ENCODE assay signal across 22 mouse cellular contexts in genomic region chr1:175855515-175855914, GRCm38 (mm10).
"Had no signal": no experiment of that assay in that cellular context is flagged by ENCODE, and none has a peak within 500 bp of the region (broad histone marks: within the 10 kb centered on the region; RNA-seq: fewer than 3 reads in every experiment).

No protein-coding gene starts in this region.

- H3K4me1 ChIP-seq: intestine, embryonic 15.5 days; limb, embryonic 12.5 days; limb, embryonic 15.5 days; liver, embryonic 12.5 days; liver, embryonic 15.5 days; midbrain, embryonic 10.5 days; neural tube, embryonic 15.5 days; stomach, embryonic 15.5 days had no signal

- H3K9ac ChIP-seq: intestine, embryonic 15.5 days; limb, embryonic 12.5 days; limb, embryonic 15.5 days; liver, embryonic 12.5 days; liver, embryonic 15.5 days; neural tube, embryonic 15.5 days; stomach, embryonic 15.5 days had no signal

- H3K27me3 ChIP-seq: intestine, embryonic 15.5 days; limb, embryonic 12.5 days; limb, embryonic 15.5 days; liver, embryonic 12.5 days; liver, embryonic 15.5 days; neural tube, embryonic 15.5 days; stomach, embryonic 15.5 days had no signal

- H3K4me3 ChIP-seq: intestine, embryonic 15.5 days; layer of hippocampus, adult 2 months; limb, embryonic 12.5 days; limb, embryonic 15.5 days; liver, embryonic 12.5 days; liver, embryonic 15.5 days; midbrain, embryonic 10.5 days; myocyte; neural tube, embryonic 15.5 days; stomach, embryonic 15.5 days had no signal

- H3K4me2 ChIP-seq: intestine, embryonic 15.5 days; limb, embryonic 12.5 days; limb, embryonic 15.5 days; liver, embryonic 12.5 days; liver, embryonic 15.5 days; neural tube, embryonic 15.5 days; stomach, embryonic 15.5 days had no signal

- DNase-seq: kidney, adult 11 months; kidney, adult 9 months; kidney, postnatal 25 days; layer of hippocampus, adult 9-11 months; lung, adult 2 months; lung, postnatal 14 days; lung, postnatal 4 days; retina, postnatal 1 day; right cerebral cortex, postnatal 25 days; spleen, adult 18-20 months; thymus, postnatal 25 days had no signal

- H3K36me3 ChIP-seq: intestine, embryonic 15.5 days; limb, embryonic 12.5 days; limb, embryonic 15.5 days; liver, embryonic 12.5 days; liver, embryonic 15.5 days; midbrain, embryonic 10.5 days; neural tube, embryonic 15.5 days; stomach, embryonic 15.5 days had no signal

- ATAC-seq: intestine, embryonic 15.5 days; liver, embryonic 12.5 days had no signal

- H3K9me3 ChIP-seq: intestine, embryonic 15.5 days; limb, embryonic 12.5 days; limb, embryonic 15.5 days; liver, embryonic 12.5 days; liver, embryonic 15.5 days; midbrain, embryonic 10.5 days; neural tube, embryonic 15.5 days; stomach, embryonic 15.5 days had no signal

- H3K27ac ChIP-seq: intestine, embryonic 15.5 days; kidney, postnatal 0 days; layer of hippocampus, adult 2 months; limb, embryonic 12.5 days; limb, embryonic 15.5 days; liver, embryonic 12.5 days; liver, embryonic 15.5 days; midbrain, embryonic 10.5 days; neural tube, embryonic 15.5 days; stomach, embryonic 15.5 days had no signal
